Mouse (Mus musculus) kidney, postnatal 0 days (tissue): ENCODE data around the gene Krt28. TPM values are rescaled to one million over a fixed set of nuclear protein-coding genes. Genes with fewer than 3 reads are reported as not detected.
A peak's percentile ranks its signal among the peaks of the same experiment; 100 is the strongest.

Experiments used
- ATAC-seq: fragments of 200-750 bp; cut with Nextera tagmentation; replicated peaks from 2 replicates; pipeline ENCODE4 v1.8.0; 2017; ENCODE audit warnings: low read depth, moderate number of reproducible peaks, moderate TSS enrichment, moderate library complexity; ENCODE audit not compliant: low FRiP score
- DNase-seq: peaks from one replicate; pipeline ENCODE4 v3.0.0-alpha.2; 2016; ENCODE audit warnings: low spot score
- H3K27ac ChIP-seq: fragments of 300-500 bp; sonication (generic); 2 replicates; pipeline ENCODE4 v1.5.1; 2014; ENCODE audit warnings: mild to moderate bottlenecking
- H3K27me3 ChIP-seq: fragments of 300-500 bp; sonication (generic); 2 replicates; pipeline ENCODE4 v1.6.1; 2014; ENCODE audit warnings: low read length, mixed read lengths; ENCODE audit not compliant: insufficient read depth
- H3K36me3 ChIP-seq: fragments of 300-500 bp; sonication (generic); 2 replicates; pipeline ENCODE4 v1.6.1; 2014; ENCODE audit warnings: low read length, mixed read lengths; ENCODE audit not compliant: insufficient read depth
- H3K4me1 ChIP-seq: fragments of 300-500 bp; sonication (generic); replicated peaks from 2 replicates; pipeline ENCODE4 v1.6.1; 2014; ENCODE audit warnings: antibody characterized with exemption, low read length, mixed read lengths; ENCODE audit not compliant: insufficient read depth
- H3K4me2 ChIP-seq: fragments of 300-500 bp; sonication (generic); 2 replicates; pipeline ENCODE4 v1.6.1; 2014; ENCODE audit warnings: mild to moderate bottlenecking, low read length, moderate library complexity, mixed read lengths
- H3K4me3 ChIP-seq: fragments of 300-500 bp; sonication (generic); replicated peaks from 2 replicates; pipeline ENCODE4 v1.5.1; 2014; ENCODE audit warnings: low read depth, low read length
- H3K9ac ChIP-seq: fragments of 300-500 bp; sonication (generic); 2 replicates; pipeline ENCODE4 v1.6.1; 2014; ENCODE audit warnings: low read depth, low read length
- H3K9me3 ChIP-seq: fragments of 300-500 bp; sonication (generic); replicated peaks from 2 replicates; pipeline ENCODE4 v1.6.1; 2016; ENCODE audit warnings: low read length, inconsistent platforms, mixed read lengths
- CTCF ChIP-seq: IDR thresholded peaks from 2 replicates; pipeline ENCODE4 v1.5.1; 2016; ENCODE audit warnings: antibody characterized with exemption, low read depth, mild to moderate bottlenecking, moderate library complexity
- WGBS: fragments of 180-500 bp; shearing (Covaris S2); extraction: QIAGEN DNeasy Blood & Tissue Kit; methylation state at CpG from one replicate; pipeline ENCODE4 v1.1.7; 2014; 5-methylcytosine and 5-hydroxymethylcytosine counted together
- polyA plus RNA-seq: library from polyadenylated mRNA; unstranded; fragments of >200 nt; fragmentation: Nextera tagmentation; extraction: Ambion mirVana; gene quantifications from 2 replicates; pipeline ENCODE4 v1.2.1, GENCODE M21; 2015

Gene Krt28
- polyA plus RNA-seq, 1 experiment from 2014 or later = not detected

DNA sequence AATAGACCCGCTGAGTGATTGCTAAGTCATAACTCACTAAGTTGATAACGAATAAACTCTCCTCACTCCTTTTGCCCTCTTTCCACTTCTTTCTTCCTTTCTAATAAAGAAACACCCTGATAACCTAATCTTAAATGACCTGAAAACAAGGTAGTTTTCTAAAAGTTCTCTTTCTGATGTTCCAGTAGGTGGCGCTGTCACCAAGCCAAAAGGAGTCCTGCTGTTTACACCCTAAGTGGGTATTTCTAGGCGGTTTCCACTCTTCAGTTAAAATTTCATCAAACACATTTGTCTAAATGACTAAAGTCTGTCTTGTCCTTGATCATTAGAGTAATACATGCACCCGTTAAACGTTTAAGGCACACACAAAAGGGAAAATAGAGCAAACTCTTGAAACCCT, 38.5 kb upstream of the Krt28 start:
- Histone ChIP-seq H3K4me3 (no peak overlapping the region), H3K9ac (no peak overlapping the region), H3K9me3 (no peaks in the 10 kb centered on the region), H3K36me3 (no peaks in the 10 kb centered on the region), H3K27me3 (no peaks in the 10 kb centered on the region), H3K4me1 (no peaks in the 10 kb centered on the region), H3K27ac (no peak overlapping the region), H3K4me2 (no peak overlapping the region)
- TF ChIP-seq CTCF = peak; percentile 89
- DNase-seq (peak; percentile 74), ATAC-seq (no peak)
- 20% methylated on average over 6 of the region's 6 CpGs for WGBS

DNA sequence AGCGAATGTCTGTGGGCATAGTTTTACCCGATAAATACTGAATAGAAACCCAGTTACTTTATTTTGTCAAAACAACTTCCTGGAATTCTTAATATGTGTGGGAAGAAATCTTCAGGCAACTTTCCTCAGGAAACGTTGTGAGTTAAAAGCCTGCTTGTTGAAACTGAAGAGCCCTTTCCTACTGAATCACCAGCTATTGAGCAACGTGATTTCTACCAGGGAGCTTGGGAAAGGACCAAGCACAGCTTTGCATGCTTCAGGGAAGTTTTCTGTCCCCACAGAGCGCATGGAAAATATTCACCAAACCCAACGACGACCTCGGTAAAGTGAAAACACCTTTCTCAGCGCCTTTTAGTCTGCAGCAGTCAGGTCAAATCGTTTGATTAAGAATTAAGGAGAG, 31.5 kb upstream of the Krt28 start:
- no peaks in the 10 kb centered on the region for H3K9me3 ChIP-seq
- no peaks in the 10 kb centered on the region for H3K27me3 ChIP-seq
- TF ChIP-seq CTCF = no peak
- H3K36me3 ChIP-seq = no peaks in the 10 kb centered on the region
- 69% methylated on average over 10 of the region's 10 CpGs for WGBS
- no peak overlapping the region for H3K4me3 ChIP-seq
- H3K27ac ChIP-seq = no peak overlapping the region
- H3K9ac ChIP-seq = no peak overlapping the region
- DNase-seq (no peak), ATAC-seq (no peak)
- no peak overlapping the region for H3K4me2 ChIP-seq
- H3K4me1 ChIP-seq = no peaks in the 10 kb centered on the region

GRCm38 (mm10) chr11:99399956-99400549, 25.4 kb upstream of the Krt28 start:
- H3K9ac ChIP-seq = no peak overlapping the region
- no peak for DNase-seq
- H3K27ac ChIP-seq = no peak overlapping the region
- no peak overlapping the region for H3K4me3 ChIP-seq
- no peaks in the 10 kb centered on the region for H3K4me1 ChIP-seq
- H3K27me3 ChIP-seq = no peaks in the 10 kb centered on the region
- no peak overlapping the region for H3K4me2 ChIP-seq
- TF ChIP-seq CTCF = no peak
- no peaks in the 10 kb centered on the region for H3K36me3 ChIP-seq
- ATAC-seq = no peak
- no peaks in the 10 kb centered on the region for H3K9me3 ChIP-seq
- 80% methylated on average over 13 of the region's 13 CpGs for WGBS

- Histone ChIP-seq H3K9me3 (no peaks in the 10 kb centered on the region), H3K4me1 (no peaks in the 10 kb centered on the region), H3K9ac (no peak overlapping the region), H3K4me2 (no peak overlapping the region), H3K27ac (no peak overlapping the region), H3K36me3 (no peaks in the 10 kb centered on the region), H3K4me3 (no peak overlapping the region), H3K27me3 (no peaks in the 10 kb centered on the region)
- no peak for ATAC-seq
- no peak for DNase-seq
- no peak for TF ChIP-seq CTCF
- WGBS = 69% methylated on average over 8 of the region's 8 CpGs
These were observed 24.1 kb upstream of the Krt28 start for GRCm38 (mm10) chr11:99398832-99399231.

DNA sequence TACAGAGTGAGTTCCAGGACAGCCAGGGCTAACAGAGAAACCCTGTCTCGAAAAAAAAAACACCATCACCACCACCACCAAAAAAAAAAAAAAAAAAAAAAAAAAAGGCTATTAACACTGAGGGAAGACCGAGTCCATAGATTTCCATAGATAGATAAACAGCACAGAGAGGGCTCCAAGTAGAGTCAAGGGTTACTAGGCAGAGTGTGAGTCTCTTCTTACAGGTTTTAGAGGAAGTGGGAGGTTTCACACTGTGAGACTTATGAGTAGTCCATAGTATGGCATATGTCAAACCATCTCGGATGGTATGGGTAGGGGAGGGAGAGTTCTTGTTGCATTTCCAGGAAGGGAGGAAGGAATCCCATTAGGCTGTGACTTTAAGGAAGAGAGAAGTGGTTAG, 23.4 kb upstream of the Krt28 start:
- no peak for TF ChIP-seq CTCF
- no peak overlapping the region for H3K4me3 ChIP-seq
- no peaks in the 10 kb centered on the region for H3K36me3 ChIP-seq
- H3K27ac ChIP-seq = no peak overlapping the region
- ATAC-seq (no peak), DNase-seq (no peak)
- no peaks in the 10 kb centered on the region for H3K9me3 ChIP-seq
- H3K4me2 ChIP-seq = no peak overlapping the region
- H3K27me3 ChIP-seq = no peaks in the 10 kb centered on the region
- WGBS = 60% methylated on average over 3 of the region's 3 CpGs
- no peak overlapping the region for H3K9ac ChIP-seq
- no peaks in the 10 kb centered on the region for H3K4me1 ChIP-seq

- Histone ChIP-seq H3K4me1 (no peaks in the 10 kb centered on the region), H3K27ac (no peak overlapping the region), H3K36me3 (no peaks in the 10 kb centered on the region), H3K4me2 (no peak overlapping the region), H3K9me3 (no peaks in the 10 kb centered on the region), H3K9ac (no peak overlapping the region), H3K4me3 (no peak overlapping the region), H3K27me3 (no peaks in the 10 kb centered on the region)
- no peak for ATAC-seq
- 84% methylated on average over 2 of the region's 2 CpGs for WGBS
- TF ChIP-seq CTCF = no peak
- DNase-seq = no peak
These were observed 22.0 kb upstream of the Krt28 start for GRCm38 (mm10) chr11:99396661-99397060.

DNA sequence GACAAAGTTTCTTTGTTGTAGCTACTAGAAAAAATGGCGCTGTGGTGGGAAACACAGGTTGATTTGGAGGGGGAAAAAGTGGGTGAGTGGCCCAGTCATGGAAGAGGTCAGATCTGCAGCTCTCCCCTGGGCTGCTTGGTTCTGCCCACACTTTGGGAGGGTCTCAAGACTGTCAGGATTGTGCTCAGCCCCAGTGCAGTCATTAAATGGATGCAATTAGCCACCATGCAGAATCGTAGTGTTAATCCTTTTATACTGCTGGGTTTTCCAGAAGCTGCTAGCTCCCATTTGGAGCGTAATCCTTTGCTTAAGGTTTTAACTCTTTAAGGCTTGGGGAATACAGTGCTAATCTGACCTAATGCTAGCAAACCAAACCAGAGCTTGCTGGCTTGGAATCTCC, 21.3 kb upstream of the Krt28 start:
- no peaks in the 10 kb centered on the region for H3K9me3 ChIP-seq
- no peak overlapping the region for H3K4me2 ChIP-seq
- no peak overlapping the region for H3K9ac ChIP-seq
- WGBS = 38% methylated on average over 3 of the region's 3 CpGs
- ATAC-seq = no peak
- no peaks in the 10 kb centered on the region for H3K27me3 ChIP-seq
- H3K36me3 ChIP-seq = no peaks in the 10 kb centered on the region
- no peak for TF ChIP-seq CTCF
- no peak overlapping the region for H3K4me3 ChIP-seq
- no peaks in the 10 kb centered on the region for H3K4me1 ChIP-seq
- no peak overlapping the region for H3K27ac ChIP-seq
- no peak for DNase-seq
